Comparison of ENCODE assay signal across 29 mouse cellular contexts in the genomic region with DNA sequence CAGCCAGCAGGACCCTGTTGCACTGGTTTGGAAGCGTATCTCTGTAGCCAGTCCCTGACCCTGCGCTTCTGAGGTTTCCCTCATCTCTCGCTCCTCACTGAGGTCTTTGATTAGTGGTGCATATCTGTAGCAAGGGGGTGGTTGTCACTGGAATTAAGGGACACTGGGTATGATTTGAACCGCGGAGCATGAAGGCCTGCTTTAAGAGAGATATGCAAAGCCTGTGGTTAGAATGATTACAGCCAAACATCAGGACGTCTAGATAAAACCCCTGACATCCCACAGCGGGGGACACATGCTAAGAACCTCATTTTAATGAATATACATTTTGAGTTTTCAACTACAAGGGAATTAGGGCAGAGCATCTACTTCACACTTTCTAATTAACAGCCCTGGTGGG.
DNase-seq lines count a peak whose midpoint lies in the region; ATAC-seq and TF ChIP-seq lines count a peak whose summit lies in the region.
"Had no signal": no experiment of that assay in that cellular context is flagged by ENCODE, and none has a peak within 500 bp of the region (broad histone marks: within the 10 kb centered on the region; RNA-seq: fewer than 3 reads in every experiment).

No protein-coding gene starts in this region.

- H3K9me3 ChIP-seq in hindbrain, embryonic 12.5 days (replicated peaks), result no peaks in the 10 kb centered on the region
- H3K9me3 ChIP-seq in hindbrain, embryonic 11.5 days (ENCODE audit: control insufficient read depth, low read length), result no peaks in the 10 kb centered on the region
- H3K9me3 ChIP-seq in liver, embryonic 14.5 days (ENCODE audit: control insufficient read depth, low read length), result no peaks in the 10 kb centered on the region
- H3K9me3 ChIP-seq in midbrain, embryonic 13.5 days, result no peaks in the 10 kb centered on the region
- H3K9me3 ChIP-seq: embryonic facial prominence, embryonic 12.5 days; heart, embryonic 13.5 days; stomach, embryonic 15.5 days had no signal

- no peaks in the 10 kb centered on the region for H3K36me3 ChIP-seq in hindbrain, embryonic 12.5 days
- no peaks in the 10 kb centered on the region for H3K36me3 ChIP-seq in hindbrain, embryonic 11.5 days (ENCODE audit: control insufficient read depth, insufficient read depth, low read length)
- H3K36me3 ChIP-seq in liver, embryonic 14.5 days (replicated peaks; ENCODE audit: control insufficient read depth, insufficient read depth, low read depth), result no peaks in the 10 kb centered on the region
- H3K36me3 ChIP-seq in midbrain, embryonic 13.5 days, result no peaks in the 10 kb centered on the region
- H3K36me3 ChIP-seq: embryonic facial prominence, embryonic 12.5 days; G1E; heart, embryonic 13.5 days; stomach, embryonic 15.5 days had no signal

- H3K9ac ChIP-seq in hindbrain, embryonic 12.5 days, result no peak overlapping the region
- H3K9ac ChIP-seq in hindbrain, embryonic 11.5 days (ENCODE audit: low read depth, low read length), result no peak overlapping the region
- H3K9ac ChIP-seq in liver, embryonic 14.5 days (replicated peaks), result no peak overlapping the region
- H3K9ac ChIP-seq in midbrain, embryonic 13.5 days (replicated peaks), result no peak overlapping the region
- H3K9ac ChIP-seq: embryonic facial prominence, embryonic 12.5 days; heart, embryonic 13.5 days; stomach, embryonic 15.5 days had no signal

- H3K4me1 ChIP-seq in hindbrain, embryonic 12.5 days, result peaks cover 3% of the 10 kb centered on the region; the same call in 1 of the 2 replicates
- no peaks in the 10 kb centered on the region for H3K4me1 ChIP-seq in hindbrain, embryonic 11.5 days (replicated peaks; ENCODE audit: control insufficient read depth, insufficient read depth, low read length)
- peaks cover 0 to 8% of the 10 kb centered on the region in 2 experiments; a peak in 2 of 4 replicates for H3K4me1 ChIP-seq in liver, embryonic 14.5 days (replicated peaks; ENCODE audit: control insufficient read depth in 2 of 2, insufficient read depth in 2 of 2, low read length in 1 of 2)
- peaks cover 8% of the 10 kb centered on the region; the same call in 1 of the 2 replicates for H3K4me1 ChIP-seq in midbrain, embryonic 13.5 days (replicated peaks)
- H3K4me1 ChIP-seq: embryonic facial prominence, embryonic 12.5 days; stomach, embryonic 15.5 days had no signal

- peak; percentile 31; the same call in 1 of the 2 replicates for TF ChIP-seq EP300 in liver, embryonic 14.5 days (IDR thresholded peaks at IDR 0.05; ENCODE audit: low read depth)

- H3K27ac ChIP-seq in hindbrain, embryonic 12.5 days, result peak overlapping the region; percentile 57; the same call in 1 of the 2 replicates
- no peak overlapping the region for H3K27ac ChIP-seq in hindbrain, embryonic 11.5 days (ENCODE audit: low read depth, low read length)
- H3K27ac ChIP-seq in liver, embryonic 14.5 days, result no peak overlapping the region
- H3K27ac ChIP-seq in midbrain, embryonic 13.5 days, result no peak overlapping the region
- H3K27ac ChIP-seq: embryonic facial prominence, embryonic 12.5 days; gastrocnemius, adult 2 months; heart, embryonic 13.5 days; layer of hippocampus, adult 2 months; stomach, embryonic 15.5 days had no signal

- 58% methylated on average over 7 of the region's 7 CpGs for WGBS in hindbrain, embryonic 12.5 days
- 60% methylated on average over 7 of the region's 7 CpGs for WGBS in hindbrain, embryonic 11.5 days
- 11% methylated on average over 7 of the region's 7 CpGs for WGBS in liver, embryonic 14.5 days (ENCODE audit: insufficient replicate concordance)
- WGBS in midbrain, embryonic 13.5 days, result 29% methylated on average over 7 of the region's 7 CpGs

- no peak overlapping the region for H3K4me2 ChIP-seq in hindbrain, embryonic 12.5 days (replicated peaks)
- no peak overlapping the region for H3K4me2 ChIP-seq in hindbrain, embryonic 11.5 days (replicated peaks; ENCODE audit: low read depth, low read length)
- H3K4me2 ChIP-seq in liver, embryonic 14.5 days (ENCODE audit: low read depth), result no peak overlapping the region
- no peak overlapping the region for H3K4me2 ChIP-seq in midbrain, embryonic 13.5 days (replicated peaks)
- H3K4me2 ChIP-seq: embryonic facial prominence, embryonic 12.5 days; heart, embryonic 13.5 days; stomach, embryonic 15.5 days had no signal

- no peak overlapping the region for H3K4me3 ChIP-seq in hindbrain, embryonic 12.5 days
- no peak overlapping the region for H3K4me3 ChIP-seq in hindbrain, embryonic 11.5 days (ENCODE audit: low read depth, low read length)
- no peak overlapping the region for H3K4me3 ChIP-seq in liver, embryonic 14.5 days (ENCODE audit: insufficient read depth in 1 of 2, low read depth in 2 of 2, low read length in 2 of 2)
- H3K4me3 ChIP-seq in midbrain, embryonic 13.5 days (replicated peaks), result no peak overlapping the region
- H3K4me3 ChIP-seq: embryonic facial prominence, embryonic 12.5 days; gastrocnemius, adult 2 months; heart, embryonic 13.5 days; layer of hippocampus, adult 2 months; stomach, embryonic 15.5 days had no signal

- no peak for ATAC-seq in hindbrain, embryonic 12.5 days (ENCODE audit: low FRiP score)
- ATAC-seq in hindbrain, embryonic 11.5 days (ENCODE audit: low FRiP score), result no peak
- ATAC-seq in liver, embryonic 14.5 days (ENCODE audit: insufficient read depth), result peak; percentile 61; the same call in 1 of the 2 replicates
- ATAC-seq in midbrain, embryonic 13.5 days, result peak; percentile 68
- ATAC-seq: forebrain, embryonic 16.5 days; hindbrain, embryonic 16.5 days had no signal

- H3K27me3 ChIP-seq in hindbrain, embryonic 12.5 days, result no peaks in the 10 kb centered on the region; the same call in 1 of the 2 replicates
- H3K27me3 ChIP-seq in hindbrain, embryonic 11.5 days (ENCODE audit: control insufficient read depth, insufficient read depth, low read length), result no peaks in the 10 kb centered on the region
- no peaks in the 10 kb centered on the region for H3K27me3 ChIP-seq in liver, embryonic 14.5 days (ENCODE audit: control insufficient read depth, insufficient read depth, low read length)
- H3K27me3 ChIP-seq in midbrain, embryonic 13.5 days, result no peaks in the 10 kb centered on the region
- H3K27me3 ChIP-seq: embryonic facial prominence, embryonic 12.5 days; stomach, embryonic 15.5 days had no signal

- TF ChIP-seq CTCF in liver, embryonic 14.5 days (IDR thresholded peaks at IDR 0.05; ENCODE audit: low read depth), result no peak

- DNase-seq in hindbrain, embryonic 11.5 days (ENCODE audit: low spot score), result no peak
- peak; percentile 12 for DNase-seq in c-Kit-positive CD71-negative TER-119-negative erythroid progenitor cells, embryonic 14.5 days (ENCODE audit: low read depth)
- DNase-seq in liver, embryonic 14.5 days (ENCODE audit: low read depth in 3 of 3, low spot score in 3 of 3), result peak in 1 of 3 experiments; percentile 2
- no peak for DNase-seq in lung, postnatal 14 days
- DNase-seq in adrenal gland, postnatal 14 days, result no peak
- no peak for DNase-seq in layer of hippocampus, postnatal 14 days (ENCODE audit: low spot score in 2 of 2)
- DNase-seq: adrenal gland, postnatal 10 days; cerebellum, adult 8-10 months; cerebellum, postnatal 25 days; gastrocnemius, adult 2 months; heart, postnatal 10 days; kidney, adult 18-20 months; kidney, postnatal 36 days; layer of hippocampus, postnatal 36 days; left cerebral cortex, postnatal 4 days; lung, adult 2 months; lung, postnatal 10 days; retina, postnatal 1 day; right cerebral cortex, postnatal 25 days; thymus, postnatal 25 days had no signal

Comparison
In these comparisons a context has a peak if more than half of its experiments do, and no peak if none do; other contexts are left out.
1. ATAC-seq: peak in liver, embryonic 14.5 days (single experiment) and midbrain, embryonic 13.5 days (single experiment); none in hindbrain, embryonic 12.5 days (single experiment) and hindbrain, embryonic 11.5 days (single experiment).